Mouse (Mus musculus) embryonic fibroblast, embryonic 13.5 days (primary cell): Measurements from ENCODE around the gene Dab2ip. TPM values are rescaled to one million over a fixed set of nuclear protein-coding genes. Genes with fewer than 3 reads are reported as not detected.

ENCODE experiments used
- H3K27ac ChIP-seq: 2 replicates; pipeline ENCODE4 v1.5.1; 2012; ENCODE audit warnings: low read length, control low read depth, inconsistent platforms; ENCODE audit not compliant: insufficient read depth
- H3K4me1 ChIP-seq: 2 replicates; pipeline ENCODE4 v1.6.1; 2011; ENCODE audit warnings: low read length; ENCODE audit not compliant: control insufficient read depth, insufficient read depth
- H3K4me3 ChIP-seq: 2 replicates; pipeline ENCODE4 v1.5.1; 2011; ENCODE audit warnings: mild to moderate bottlenecking, control low read depth, low read length; ENCODE audit not compliant: insufficient read depth
- CTCF ChIP-seq: IDR thresholded peaks from 2 replicates; pipeline ENCODE4 v1.5.1; 2011; ENCODE audit warnings: mild to moderate bottlenecking, control low read depth, low read length, moderate library complexity, borderline replicate concordance; ENCODE audit not compliant: insufficient read depth
- POLR2A ChIP-seq: IDR thresholded peaks from 2 replicates; pipeline ENCODE4 v1.6.1; 2011; ENCODE audit warnings: low read depth, mild to moderate bottlenecking, control low read depth, low read length, moderate library complexity
- polyA plus RNA-seq: library from polyadenylated mRNA; stranded (reverse); fragments of >200 nt; gene quantifications from 2 replicates; pipeline ENCODE4 v1.2.4, GENCODE M21; 2011; ENCODE audit warnings: low read depth; ENCODE audit not compliant: missing spikeins, insufficient read length

The Dab2ip gene
- polyA plus RNA-seq, 1 experiment: 29.7 TPM

DNA sequence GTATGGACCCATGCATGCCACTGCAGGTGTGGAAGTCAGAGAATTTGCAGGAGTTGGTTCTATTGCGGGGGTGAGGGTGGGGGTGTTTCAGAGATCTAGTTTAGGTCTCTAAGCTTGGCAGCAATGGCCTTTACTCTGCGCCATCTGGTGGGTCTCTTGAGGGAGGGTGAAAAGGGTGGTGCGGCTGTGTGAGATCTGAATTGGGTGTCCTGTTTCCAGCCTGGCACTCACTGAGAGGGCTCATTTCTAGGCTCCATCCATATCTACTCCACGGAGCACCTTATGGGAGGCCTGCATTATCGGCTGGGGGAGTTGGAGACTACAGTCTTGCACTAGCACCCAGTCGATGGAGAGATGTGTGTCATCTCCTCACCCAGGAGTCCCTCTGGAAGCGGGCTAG, 60.9 kb downstream of the Dab2ip start:
- TF ChIP-seq POLR2A (no peak), CTCF (no peak)
- Histone ChIP-seq H3K4me1 (no peaks in the 10 kb centered on the region), H3K27ac (no peak overlapping the region), H3K4me3 (no peak overlapping the region)

DNA sequence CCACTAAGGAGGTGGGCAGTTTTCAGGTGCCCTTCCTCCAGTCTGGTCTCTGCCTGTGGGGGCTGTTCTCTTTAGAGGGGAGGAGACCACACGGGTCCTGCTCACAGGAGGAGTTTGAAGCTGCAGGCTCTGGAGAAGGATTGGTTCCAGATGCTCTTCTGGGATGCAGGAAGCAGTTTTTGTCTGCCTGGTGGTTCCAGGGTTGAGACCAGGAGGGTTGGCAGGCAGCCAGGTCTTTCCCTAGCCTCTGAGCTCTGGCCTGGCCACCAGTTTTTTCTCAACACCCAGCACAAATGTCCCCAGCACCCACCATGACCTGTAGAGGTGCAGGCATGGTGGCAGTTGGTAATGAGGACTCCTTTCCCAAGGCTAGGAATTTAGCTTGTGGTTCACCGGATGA, 61.5 kb downstream of the Dab2ip start:
- no peaks in the 10 kb centered on the region for H3K4me1 ChIP-seq
- H3K4me3 ChIP-seq: no peak overlapping the region
- TF ChIP-seq POLR2A: no peak
- H3K27ac ChIP-seq: no peak overlapping the region

DNA sequence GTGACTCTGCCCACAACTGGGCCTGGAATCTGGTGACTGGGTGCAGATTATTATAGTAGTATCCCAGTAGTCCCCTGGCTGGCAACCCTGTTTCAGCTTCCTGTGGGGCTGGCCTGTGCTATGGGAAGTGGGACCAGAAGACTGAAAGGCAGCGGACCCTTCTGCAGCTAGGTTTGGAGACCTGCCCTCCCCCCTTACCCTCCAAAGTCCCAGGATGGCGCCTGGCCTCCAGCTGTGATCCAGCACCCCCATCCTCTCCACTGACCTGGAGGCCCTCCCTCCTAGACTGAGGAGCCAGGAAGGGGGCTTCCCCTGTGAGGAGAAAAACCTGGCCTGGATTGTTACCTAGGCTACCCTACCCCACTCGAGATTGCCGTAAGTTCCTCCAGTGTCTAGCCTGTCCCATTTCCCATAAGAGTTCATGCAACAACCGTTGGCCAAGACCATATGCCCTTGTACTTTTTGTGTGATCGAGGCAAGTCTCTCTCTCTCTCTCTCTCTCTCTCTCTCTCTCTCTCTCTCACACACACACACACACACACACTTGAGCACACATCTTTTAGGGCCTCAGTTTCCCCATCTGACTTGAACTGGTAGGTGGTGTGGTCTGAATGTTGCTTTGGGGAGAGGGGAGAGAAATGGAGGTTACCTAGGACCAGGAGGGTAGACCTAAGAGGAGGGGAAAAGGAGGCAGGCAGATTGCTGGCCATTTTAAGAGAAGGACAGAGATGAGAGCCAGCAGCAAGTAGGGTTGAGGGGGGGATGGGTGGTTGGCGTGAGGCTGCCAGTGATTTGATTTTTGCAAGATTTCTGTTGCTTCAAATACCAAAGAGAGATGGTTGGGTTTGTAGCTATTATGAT, 62.5 kb downstream of the Dab2ip start:
- Histone ChIP-seq H3K4me3 (no peak overlapping the region), H3K4me1 (no peaks in the 10 kb centered on the region), H3K27ac (no peak overlapping the region)
- TF ChIP-seq CTCF: no peak
- TF ChIP-seq POLR2A: no peak

DNA sequence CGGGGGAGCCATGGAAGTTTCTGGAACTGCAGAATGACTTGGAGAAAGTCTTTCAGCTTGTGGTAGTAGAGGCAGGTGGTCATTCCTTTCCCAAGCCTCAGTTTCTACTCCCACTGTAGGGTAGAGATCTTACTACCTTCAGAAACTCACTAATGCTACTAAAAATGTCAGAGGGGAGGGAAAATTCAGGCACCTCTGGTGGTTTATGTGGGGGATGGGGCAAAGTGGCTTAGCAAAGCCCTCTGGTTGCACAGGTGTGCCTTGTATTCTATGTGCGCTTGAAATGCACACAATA, 63.1 kb downstream of the Dab2ip start:
- no peak overlapping the region for H3K4me3 ChIP-seq

DNA sequence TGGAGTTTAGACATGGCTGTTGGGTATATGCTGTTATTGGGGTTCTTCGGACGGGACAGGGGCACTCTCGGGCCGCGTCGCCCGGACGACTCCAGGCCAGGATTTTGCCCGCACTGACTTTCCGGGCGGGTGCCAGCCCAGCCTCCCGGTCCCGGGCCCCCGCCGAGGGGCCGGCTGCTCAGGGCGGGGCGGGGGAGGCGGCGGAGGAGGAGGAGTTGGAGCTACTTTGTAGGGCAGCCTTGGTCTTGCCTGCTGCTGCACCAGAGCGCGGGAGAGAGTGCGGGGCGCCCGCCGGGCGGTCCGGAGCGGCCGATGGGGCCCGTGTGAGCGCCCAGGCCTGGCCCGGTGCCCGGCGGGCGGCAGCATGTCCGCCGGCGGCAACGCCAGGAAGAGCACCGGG, 63.7 kb downstream of the Dab2ip start:
- H3K27ac ChIP-seq: no peak overlapping the region
- peak overlapping the region; percentile 41 for H3K4me3 ChIP-seq
- TF ChIP-seq POLR2A: peak; percentile 53; the same call in 1 of the 2 replicates
- no peak for TF ChIP-seq CTCF
- H3K4me1 ChIP-seq: no peaks in the 10 kb centered on the region

More for the DNA sequence above, 63.1 kb downstream of the Dab2ip start:
- Histone ChIP-seq H3K4me1 (no peaks in the 10 kb centered on the region), H3K27ac (no peak overlapping the region)
- TF ChIP-seq CTCF (no peak), POLR2A (no peak)

DNA sequence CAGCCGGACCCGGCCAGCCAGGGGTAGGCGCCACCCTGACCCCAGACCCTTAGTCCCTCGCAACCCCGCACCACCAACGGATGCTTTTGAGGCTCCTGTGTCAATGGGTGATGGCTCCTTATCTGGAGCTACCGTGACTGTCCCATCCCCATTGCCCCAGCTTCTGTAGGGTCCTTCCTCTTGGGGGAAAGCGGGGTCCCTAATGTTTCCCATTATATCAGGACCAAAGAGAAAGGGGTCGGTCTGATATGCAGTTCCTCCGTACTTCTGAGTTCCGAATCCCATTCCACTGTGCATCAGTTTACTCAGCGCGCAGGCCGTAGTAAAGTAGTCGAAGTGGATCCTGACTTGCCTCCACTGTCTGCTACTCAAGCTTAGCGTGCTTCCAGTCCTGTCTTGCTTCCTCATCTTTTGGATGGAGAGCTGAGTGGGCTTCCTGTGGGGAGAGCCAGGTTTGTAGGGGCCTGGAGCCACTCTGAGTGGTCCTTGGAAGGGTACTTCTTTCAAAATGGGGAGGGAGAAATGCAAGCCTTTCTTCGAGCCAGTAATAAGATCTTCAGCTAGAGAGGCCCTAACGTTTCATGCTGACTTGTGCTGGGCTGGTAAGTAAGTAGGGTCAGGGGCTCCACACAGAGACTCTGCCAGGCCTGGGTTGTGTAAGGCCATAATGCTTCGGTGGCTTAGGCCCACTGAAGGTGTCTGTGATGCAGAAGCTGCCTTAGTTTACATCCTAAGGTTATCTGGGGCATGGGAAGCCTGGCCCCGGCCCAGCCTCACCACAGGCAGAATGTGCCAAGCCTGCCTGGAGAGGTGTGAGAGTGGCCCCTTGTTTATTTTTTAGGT, 64.4 kb downstream of the Dab2ip start:
- no peaks in the 10 kb centered on the region for H3K4me1 ChIP-seq
- H3K27ac ChIP-seq: no peak overlapping the region
- peak overlapping the region; percentile 41 for H3K4me3 ChIP-seq
- no peak for TF ChIP-seq CTCF
- TF ChIP-seq POLR2A: no peak

DNA sequence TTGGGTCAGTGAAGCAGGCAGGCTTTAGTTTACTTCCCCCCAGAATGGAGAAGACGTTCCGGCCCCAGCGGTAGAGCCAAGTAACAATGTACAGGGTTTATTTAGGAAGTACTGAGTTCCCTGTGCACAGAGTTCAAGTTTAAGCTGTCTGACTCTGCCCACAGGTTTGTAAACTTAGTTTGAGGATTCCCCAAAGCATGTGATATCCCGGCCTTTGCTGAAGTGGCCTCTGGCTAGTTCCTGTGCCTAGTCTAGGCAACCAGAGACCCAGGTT, 65.0 kb downstream of the Dab2ip start:
- no peaks in the 10 kb centered on the region for H3K4me1 ChIP-seq
- TF ChIP-seq POLR2A: no peak
- TF ChIP-seq CTCF: no peak
- H3K27ac ChIP-seq: no peak overlapping the region
- no peak overlapping the region; the same call in 1 of the 2 replicates for H3K4me3 ChIP-seq

DNA sequence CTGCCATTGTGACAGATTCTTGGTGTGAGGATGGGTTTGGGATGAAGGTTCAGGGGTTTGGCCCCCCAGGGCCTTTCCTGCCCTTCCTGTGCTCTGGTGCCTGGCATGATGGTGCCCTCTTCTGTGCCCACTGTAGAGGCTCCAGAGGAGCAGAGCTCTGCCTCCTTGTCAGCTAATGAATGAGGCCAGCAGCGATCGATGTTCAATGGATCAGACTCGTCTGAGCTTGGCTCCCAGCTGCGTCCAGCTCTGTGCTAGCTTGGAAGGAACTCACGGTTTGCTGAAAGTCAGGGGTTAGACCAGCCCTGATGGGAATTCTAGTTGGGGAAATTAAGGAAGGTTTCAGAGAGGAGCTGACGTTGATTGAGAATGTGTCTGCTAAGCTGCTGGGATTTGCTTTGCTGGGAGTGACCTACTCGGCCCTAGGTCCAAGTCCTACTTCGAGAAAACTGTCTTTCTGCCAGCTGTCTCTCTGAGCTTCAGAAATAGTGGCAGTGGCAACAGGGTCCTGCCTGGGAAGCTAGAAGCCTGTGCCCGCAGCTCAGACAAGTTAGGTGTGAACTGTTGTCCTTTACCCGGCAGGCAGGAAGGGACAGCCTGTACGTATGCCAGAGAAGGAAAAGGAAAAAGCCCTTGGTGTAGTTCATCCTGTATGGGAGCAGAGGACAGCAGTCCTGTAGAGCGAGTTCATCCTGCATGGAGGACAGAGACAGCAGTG, 65.5 kb downstream of the Dab2ip start:
- no peak for TF ChIP-seq POLR2A
- no peak for TF ChIP-seq CTCF
- Histone ChIP-seq H3K4me1 (no peaks in the 10 kb centered on the region), H3K4me3 (no peak overlapping the region), H3K27ac (no peak overlapping the region)

DNA sequence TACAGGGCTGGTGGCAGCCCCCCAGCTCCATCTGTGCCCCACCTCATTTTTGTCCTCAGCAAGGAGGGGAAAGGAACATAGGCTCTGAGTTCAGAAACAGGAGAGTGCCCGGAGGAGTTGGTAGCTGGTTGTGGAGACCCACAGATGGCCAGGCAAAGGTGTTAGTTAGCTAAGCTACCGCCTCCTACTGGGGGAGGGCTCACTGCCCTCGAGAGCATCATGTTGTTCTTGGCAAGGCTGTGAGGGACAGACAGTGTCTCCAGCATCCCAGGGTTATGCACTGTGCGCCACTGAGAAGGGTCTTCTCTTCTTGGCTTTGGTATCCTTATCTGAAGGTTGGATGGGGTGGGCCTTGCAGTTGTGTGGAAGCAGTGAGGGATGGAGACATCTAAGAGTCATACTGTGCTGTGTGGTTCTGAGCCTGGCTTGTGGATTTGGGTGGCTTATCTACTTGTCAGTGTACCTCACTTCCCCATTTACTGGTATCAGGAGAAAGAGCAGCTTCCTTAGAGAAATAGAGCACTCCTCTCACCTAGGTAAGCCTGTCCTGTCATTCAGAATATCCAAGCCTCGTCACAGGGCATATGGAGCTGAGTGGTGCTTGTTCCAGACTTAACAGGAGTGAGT, 66.4 kb downstream of the Dab2ip start:
- Histone ChIP-seq H3K4me3 (no peak overlapping the region), H3K27ac (no peak overlapping the region), H3K4me1 (no peaks in the 10 kb centered on the region)
- TF ChIP-seq CTCF (0 out of 2 replicates have a peak, but pooled peaks have one; percentile 2), POLR2A (no peak)
